Mouse (Mus musculus) spleen, postnatal 4 days (tissue): Measurements from ENCODE around the gene Slc38a1.

Experiments
- DNase-seq, 2 experiments: peaks; one replicate each; pipeline ENCODE4 v3.0.0; 2022; ENCODE audit warnings: low spot score in 2 of 2

Slc38a1 gene

GRCm38 (mm10) chr15:96608671-96609070 lies 34.0 kb downstream of the Slc38a1 start:
- no peak for DNase-seq

DNA sequence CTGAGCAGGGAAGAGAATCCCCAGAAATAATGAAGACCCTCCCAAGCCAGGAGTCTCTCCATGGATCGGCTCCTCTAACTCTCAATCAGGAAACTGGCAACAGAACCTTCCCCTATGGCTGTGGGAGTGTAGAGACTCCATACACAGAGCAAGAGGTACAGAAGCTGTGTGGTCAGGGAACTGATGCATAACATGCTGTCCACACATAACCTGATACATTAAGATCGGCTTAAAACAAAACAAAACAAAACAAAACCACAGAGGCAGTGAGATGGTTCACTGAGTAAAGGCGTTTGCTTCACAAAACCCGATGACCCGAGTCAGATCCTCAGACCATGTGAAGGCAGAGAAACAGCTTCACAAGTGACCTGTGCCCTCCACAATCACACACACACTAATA lies 35.3 kb downstream of the Slc38a1 start:
- no peak for DNase-seq

- no peak for DNase-seq
Observed at GRCm38 (mm10) chr15:96604282-96604681, 38.4 kb downstream of the Slc38a1 start.

DNA sequence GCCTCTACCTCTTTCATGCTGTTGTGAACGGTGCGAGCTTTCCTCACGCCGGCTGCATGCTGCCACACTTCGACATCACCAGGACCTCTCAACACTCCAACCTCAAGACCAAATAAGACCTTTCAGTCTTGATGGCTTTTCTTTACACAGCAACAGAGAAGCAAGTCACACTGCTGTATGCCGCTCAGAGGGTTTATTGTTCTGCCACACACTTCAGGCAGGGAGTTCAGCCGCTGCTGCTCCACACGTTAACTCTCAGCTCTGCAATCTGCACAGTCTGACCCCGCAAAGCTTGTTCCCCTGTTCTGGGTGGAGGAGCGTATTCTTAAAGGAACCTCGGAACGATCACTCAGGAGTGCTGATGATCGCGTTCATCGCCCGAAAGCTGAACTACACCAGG lies 40.7 kb downstream of the Slc38a1 start:
- no peak for DNase-seq

- no peak for DNase-seq
Observed at GRCm38 (mm10) chr15:96599852-96600781, 42.6 kb downstream of the Slc38a1 start.

DNA sequence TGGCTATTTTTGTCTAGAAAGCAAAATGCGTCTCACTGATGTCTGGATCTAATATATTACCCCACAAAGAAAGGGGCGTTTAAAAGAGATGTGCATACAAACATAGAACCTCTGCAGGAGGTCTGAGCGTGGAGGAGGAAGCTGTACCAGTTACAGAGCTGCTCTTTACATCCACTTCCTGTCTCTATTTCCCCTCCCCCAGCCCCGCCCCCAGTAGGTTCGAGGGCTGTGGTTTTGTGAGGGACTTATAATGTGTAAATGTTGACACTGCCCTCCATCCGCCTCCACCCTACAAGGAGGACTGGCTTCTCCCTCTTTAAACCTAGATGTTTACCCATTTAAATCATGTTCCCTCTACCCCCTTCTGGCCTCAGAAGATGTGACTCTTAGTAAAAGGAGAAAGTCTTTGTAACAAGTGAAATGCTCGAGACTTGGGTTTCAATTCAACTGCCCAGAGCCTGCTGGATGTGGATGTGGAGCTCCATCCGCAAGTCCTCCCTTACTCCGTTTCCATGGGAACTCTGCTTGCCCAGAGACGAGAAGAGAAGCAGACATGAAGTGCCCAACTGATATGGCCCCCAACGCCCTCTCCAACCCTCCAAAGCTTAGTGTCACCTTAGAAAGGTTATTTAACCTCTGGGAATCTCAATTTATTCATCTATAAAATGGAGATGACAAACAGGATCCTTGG lies 43.7 kb downstream of the Slc38a1 start:
- DNase-seq: peak; percentile 69 to 79

DNA sequence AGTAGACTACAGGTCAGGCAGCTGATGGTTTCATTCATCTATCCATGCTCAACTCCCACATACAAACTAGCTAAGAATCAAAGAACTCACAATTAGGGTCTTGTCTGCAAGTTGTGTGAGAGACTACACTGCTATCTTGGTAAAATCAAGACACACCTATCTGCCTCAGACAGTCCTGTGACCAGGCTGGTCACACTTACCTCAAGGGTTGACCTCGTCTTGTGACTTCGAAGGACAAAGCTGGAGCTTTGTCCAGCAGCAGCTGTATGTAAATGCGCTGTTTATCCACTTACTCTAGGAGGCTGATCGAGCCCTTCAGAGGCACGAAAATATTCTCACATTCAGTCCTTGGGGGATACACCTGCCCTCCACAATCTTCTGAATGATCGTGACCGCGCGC lies 45.6 kb downstream of the Slc38a1 start:
- no peak for DNase-seq

DNA sequence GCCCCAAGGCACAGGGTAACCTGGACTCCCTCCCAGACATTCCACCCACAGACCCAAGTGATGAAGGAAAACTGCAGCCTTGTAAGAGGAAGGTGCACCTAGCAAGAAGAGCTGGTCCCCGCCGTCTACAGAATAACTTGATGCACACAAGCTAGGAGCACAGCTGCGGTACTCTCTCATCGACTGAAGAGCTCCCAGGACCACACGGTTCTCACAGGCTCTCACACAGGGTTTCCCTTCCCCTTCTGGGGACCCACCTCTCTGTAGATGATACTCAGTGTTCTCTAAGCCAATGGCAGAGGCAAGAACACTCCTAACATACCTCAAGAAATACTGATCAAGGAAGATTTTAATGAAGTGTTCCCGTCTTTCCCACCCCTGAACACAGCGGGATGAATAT lies 48.4 kb downstream of the Slc38a1 start:
- no peak for DNase-seq

GRCm38 (mm10) chr15:96593866-96594265 lies 48.8 kb downstream of the Slc38a1 start:
- DNase-seq: no peak

- no peak for DNase-seq
Observed at GRCm38 (mm10) chr15:96593457-96593856, 49.3 kb downstream of the Slc38a1 start.

GRCm38 (mm10) chr15:96592976-96593375 lies 49.7 kb downstream of the Slc38a1 start:
- DNase-seq: no peak

DNA sequence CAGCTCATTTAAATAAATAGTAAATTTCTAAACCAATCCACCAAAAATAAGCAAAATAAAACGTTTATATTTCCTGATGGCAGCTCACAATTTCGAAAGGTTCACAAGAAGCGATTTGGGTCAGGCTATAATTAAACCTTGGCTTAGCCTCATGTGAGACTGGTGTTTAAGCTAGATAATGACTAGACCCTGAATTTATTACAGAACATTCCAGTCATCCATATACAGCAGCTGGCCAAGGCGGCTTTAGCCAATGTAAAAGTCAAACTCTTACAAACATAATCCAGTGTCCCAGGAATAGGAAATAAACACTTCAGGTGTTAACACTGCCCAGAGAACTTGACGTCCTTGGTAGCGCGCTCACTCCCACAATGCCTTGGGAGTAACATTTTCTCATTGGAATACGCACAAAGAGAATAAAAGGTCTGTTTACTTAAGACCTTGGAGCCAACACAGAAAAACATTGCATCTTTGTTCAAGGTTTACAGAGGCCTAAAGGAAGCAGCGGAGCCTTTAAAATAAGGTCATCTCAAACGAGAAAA lies 50.8 kb downstream of the Slc38a1 start:
- no peak for DNase-seq

DNA sequence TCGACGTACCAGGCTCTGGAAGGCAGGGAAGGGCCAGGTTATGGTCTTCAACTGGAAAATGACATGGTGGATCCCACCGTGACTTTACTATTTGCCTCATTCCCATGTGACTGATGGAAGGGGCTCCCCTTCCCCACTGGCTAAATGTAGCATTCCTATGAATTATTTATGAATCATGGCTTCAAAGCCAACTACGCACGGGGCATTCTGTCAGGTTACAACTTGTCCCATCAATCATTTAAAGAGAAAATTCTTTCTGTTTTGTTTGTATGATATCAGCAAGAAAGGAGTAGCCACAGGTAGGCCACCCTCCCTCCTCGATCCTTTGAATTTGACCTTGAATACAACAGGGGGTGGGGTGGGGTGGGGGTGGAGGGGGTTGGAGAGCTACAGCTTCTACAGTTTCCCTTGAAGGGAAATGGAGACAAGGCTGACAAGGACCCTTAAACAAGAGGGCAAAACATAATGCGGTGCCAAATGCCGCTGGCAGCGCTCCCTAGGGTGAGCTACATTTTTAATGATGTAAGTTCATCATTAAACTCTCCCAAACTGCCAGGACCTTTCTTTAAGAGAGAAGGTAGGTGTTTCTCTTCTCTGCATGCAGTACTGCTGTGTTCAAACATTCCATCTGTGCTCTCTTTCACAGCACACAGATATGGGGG lies 53.6 kb downstream of the Slc38a1 start:
- no peak for DNase-seq

DNA sequence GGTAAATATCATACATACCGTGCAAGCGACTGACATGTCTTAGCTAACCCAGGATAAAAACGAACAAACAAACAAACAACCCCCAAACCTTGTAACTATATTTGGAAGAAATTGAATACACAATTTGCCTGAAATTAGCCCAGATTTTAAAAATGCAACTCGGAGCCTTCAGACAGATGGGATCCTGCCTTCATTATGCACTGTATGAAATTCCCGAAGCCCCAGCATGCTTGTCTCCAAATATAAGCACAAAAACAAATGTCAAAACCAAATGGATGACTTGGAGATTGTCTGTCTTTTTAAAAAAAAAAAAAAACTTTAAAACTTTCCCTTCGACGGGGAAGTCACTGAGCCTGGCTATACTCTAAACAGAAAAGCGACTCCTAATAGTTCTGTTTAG lies 54.7 kb downstream of the Slc38a1 start:
- DNase-seq: no peak

GRCm38 (mm10) chr15:96583371-96584008 lies 59.2 kb downstream of the Slc38a1 start:
- DNase-seq: no peak

- DNase-seq: no peak
Observed at GRCm38 (mm10) chr15:96576998-96577397, 65.7 kb downstream of the Slc38a1 start.

DNA sequence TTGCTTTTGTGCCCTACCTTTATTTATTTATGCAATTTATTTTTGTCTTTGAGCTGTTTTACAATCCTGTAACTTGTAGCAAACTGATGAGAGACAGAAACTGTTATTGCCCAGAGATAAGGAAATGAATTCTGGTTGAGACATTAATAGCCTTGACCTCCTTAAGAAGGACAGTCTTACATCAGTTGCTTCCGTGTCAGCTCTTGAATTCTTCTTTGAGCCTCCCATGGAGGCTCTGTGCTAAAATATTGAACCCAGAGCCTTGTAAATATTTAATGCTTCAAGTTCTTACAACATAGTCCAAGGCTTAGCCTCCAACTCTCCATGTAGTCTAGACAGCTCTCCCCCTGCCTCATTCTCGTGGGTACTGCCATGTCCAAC lies 73.7 kb downstream of the Slc38a1 start:
- DNase-seq: no peak

GRCm38 (mm10) chr15:96568271-96568982 lies 74.3 kb downstream of the Slc38a1 start:
- DNase-seq: no peak

DNA sequence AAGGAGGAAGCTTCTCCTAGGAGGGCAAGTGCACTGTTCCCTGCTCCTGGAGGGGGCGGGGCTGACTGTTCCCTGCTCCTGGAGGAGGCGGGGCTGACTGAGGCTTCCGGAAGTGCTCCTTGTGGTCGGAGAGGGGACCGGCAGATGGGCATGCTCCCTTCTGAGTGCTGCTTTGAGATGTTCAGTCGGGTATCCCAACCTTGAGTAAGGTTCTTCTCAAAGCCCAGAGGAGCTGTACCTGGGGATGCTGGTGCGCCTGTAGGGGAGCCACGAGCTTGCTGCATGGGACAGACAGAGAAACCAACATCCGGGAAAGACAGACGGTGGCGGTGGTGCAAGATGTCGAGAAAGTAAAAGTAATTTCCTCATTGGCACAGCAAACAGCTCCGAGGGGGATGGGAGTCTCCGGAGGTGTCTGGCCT lies 75.9 kb downstream of the Slc38a1 start:
- DNase-seq: peak; percentile 35 to 70

- DNase-seq: no peak
Observed at GRCm38 (mm10) chr15:96563852-96564251, 78.9 kb downstream of the Slc38a1 start.

DNA sequence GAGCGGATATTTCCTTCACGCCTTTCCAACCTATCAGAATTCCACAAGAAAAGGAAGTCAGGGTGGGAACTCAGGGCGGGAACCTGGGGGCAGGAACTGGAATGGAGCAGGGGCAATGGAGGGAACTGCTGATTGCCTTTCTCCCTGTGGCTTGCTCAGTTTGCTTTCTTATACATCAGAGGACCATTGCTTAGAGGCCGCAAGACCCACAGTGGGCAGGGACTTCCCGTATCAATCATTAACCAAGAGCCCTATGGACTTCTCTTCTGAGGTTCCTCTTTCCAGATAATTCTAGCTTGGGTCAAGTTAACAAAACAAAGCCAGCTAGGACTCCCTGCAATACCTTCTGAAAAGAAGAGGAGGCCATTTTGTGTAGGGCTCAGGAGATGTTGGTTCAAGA lies 80.2 kb downstream of the Slc38a1 start:
- DNase-seq: no peak
